Mouse (Mus musculus) embryonic facial prominence, embryonic 14.5 days (tissue): ENCODE data around the gene Rprd1b. TPM values are rescaled to one million over a fixed set of nuclear protein-coding genes. Genes with fewer than 3 reads are reported as not detected.

Experiments used
- ATAC-seq: fragments of 200-750 bp; cut with Nextera tagmentation; 2 replicates; pipeline ENCODE4 v1.8.0; 2017; ENCODE audit warnings: low read depth, moderate number of reproducible peaks, moderate TSS enrichment
- DNase-seq: peaks from one replicate; pipeline ENCODE4 v3.0.0-alpha.2; 2015; ENCODE audit warnings: low spot score
- H3K27ac ChIP-seq: fragments of 300-500 bp; sonication (generic); replicated peaks from 2 replicates; pipeline ENCODE4 v1.5.1; 2014; ENCODE audit warnings: low read depth, mild to moderate bottlenecking, low read length, moderate library complexity
- H3K27me3 ChIP-seq: fragments of 300-500 bp; sonication (generic); replicated peaks from 2 replicates; pipeline ENCODE4 v1.6.1; 2014; ENCODE audit warnings: low read length; ENCODE audit not compliant: control insufficient read depth, insufficient read depth
- H3K36me3 ChIP-seq: fragments of 300-500 bp; sonication (generic); 2 replicates; pipeline ENCODE4 v1.6.1; 2014; ENCODE audit warnings: low read length, mixed read lengths; ENCODE audit not compliant: control insufficient read depth, insufficient read depth
- H3K4me1 ChIP-seq: fragments of 300-500 bp; sonication (generic); 2 replicates; pipeline ENCODE4 v1.6.1; 2014; ENCODE audit warnings: antibody characterized with exemption, low read length; ENCODE audit not compliant: control insufficient read depth, insufficient read depth
- H3K4me2 ChIP-seq: fragments of 300-500 bp; sonication (generic); 2 replicates; pipeline ENCODE4 v1.6.1; 2014; ENCODE audit warnings: low read depth, mild to moderate bottlenecking, low read length, moderate library complexity, mixed read lengths
- H3K4me3 ChIP-seq: fragments of 300-500 bp; sonication (generic); 2 replicates; pipeline ENCODE4 v1.5.1; 2014; ENCODE audit warnings: low read depth, mild to moderate bottlenecking, low read length
- H3K9ac ChIP-seq: fragments of 300-500 bp; sonication (generic); 2 replicates; pipeline ENCODE4 v1.6.1; 2014; ENCODE audit warnings: low read depth, mild to moderate bottlenecking, low read length, moderate library complexity, mixed read lengths
- H3K9me3 ChIP-seq: fragments of 300-500 bp; sonication (generic); 2 replicates; pipeline ENCODE4 v1.6.1; 2016; ENCODE audit warnings: low read length; ENCODE audit not compliant: control insufficient read depth
- WGBS: fragments of 180-500 bp; shearing (Covaris S2); extraction: QIAGEN DNeasy Blood & Tissue Kit; methylation state at CpG from one replicate; pipeline ENCODE4 v1.1.7; 2014; 5-methylcytosine and 5-hydroxymethylcytosine counted together
- polyA plus RNA-seq: library from polyadenylated mRNA; unstranded; fragments of >200 nt; fragmentation: Nextera tagmentation; extraction: Ambion mirVana; gene quantifications from 2 replicates; pipeline ENCODE4 v1.2.1, GENCODE M21; 2014

Gene Rprd1b
- polyA plus RNA-seq, 1 experiment from 2014 or later, result 32.8 TPM

DNA sequence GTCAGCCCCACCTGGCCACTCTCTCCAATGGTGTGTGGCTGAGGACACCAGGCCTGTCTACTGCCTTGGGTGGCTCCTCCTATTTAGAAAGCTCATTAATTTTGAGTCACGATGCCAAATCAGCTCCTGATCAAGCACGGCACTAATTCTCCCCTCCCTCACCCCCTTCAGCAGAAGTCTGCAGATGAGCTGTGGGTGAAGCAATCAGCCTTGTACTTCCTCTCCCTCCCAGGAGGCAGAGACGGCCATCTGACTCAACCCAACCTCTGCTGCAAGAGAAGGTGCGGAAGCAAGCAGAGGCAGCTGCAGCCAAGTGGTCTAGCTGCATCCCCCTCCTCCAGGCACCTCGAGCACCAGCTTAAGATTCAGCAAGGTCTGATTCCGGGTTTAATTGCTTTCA, 37.3 kb upstream of the Rprd1b start:
- no peaks in the 10 kb centered on the region for H3K4me1 ChIP-seq
- no peak for ATAC-seq
- H3K36me3 ChIP-seq, result peaks cover 53% of the 10 kb centered on the region
- no peak overlapping the region for H3K4me3 ChIP-seq
- no peaks in the 10 kb centered on the region for H3K27me3 ChIP-seq
- WGBS, result 77% methylated on average over 6 of the region's 6 CpGs
- H3K9ac ChIP-seq, result no peak overlapping the region
- no peak overlapping the region for H3K4me2 ChIP-seq
- DNase-seq, result no peak
- no peak overlapping the region for H3K27ac ChIP-seq
- no peaks in the 10 kb centered on the region for H3K9me3 ChIP-seq

DNA sequence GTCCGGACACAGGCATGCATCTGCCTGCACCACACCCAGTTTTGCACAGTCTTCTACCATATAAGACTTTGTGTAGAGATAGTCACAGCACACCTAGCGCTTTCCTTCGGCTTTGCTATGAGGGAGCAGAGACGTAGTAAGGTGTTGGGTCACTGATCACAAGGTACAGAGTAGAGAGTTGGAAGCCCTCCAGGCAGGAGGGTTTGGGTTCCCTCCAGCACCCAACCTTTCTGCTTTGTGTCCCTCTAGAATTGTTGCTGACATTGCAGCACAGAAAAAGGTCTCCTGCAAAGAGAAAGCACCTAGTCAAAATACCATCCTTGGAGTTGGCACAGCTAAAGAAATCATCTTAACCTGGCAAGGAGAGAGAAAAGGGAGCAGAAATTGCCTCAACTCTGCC, 35.8 kb upstream of the Rprd1b start:
- H3K9ac ChIP-seq, result no peak overlapping the region
- 90% methylated on average over 4 of the region's 4 CpGs for WGBS
- H3K4me2 ChIP-seq, result no peak overlapping the region
- no peak overlapping the region for H3K27ac ChIP-seq
- no peak overlapping the region for H3K4me3 ChIP-seq
- no peaks in the 10 kb centered on the region for H3K9me3 ChIP-seq
- no peaks in the 10 kb centered on the region for H3K27me3 ChIP-seq
- H3K4me1 ChIP-seq, result no peaks in the 10 kb centered on the region
- ATAC-seq (no peak), DNase-seq (no peak)
- peaks cover 57% of the 10 kb centered on the region for H3K36me3 ChIP-seq

DNA sequence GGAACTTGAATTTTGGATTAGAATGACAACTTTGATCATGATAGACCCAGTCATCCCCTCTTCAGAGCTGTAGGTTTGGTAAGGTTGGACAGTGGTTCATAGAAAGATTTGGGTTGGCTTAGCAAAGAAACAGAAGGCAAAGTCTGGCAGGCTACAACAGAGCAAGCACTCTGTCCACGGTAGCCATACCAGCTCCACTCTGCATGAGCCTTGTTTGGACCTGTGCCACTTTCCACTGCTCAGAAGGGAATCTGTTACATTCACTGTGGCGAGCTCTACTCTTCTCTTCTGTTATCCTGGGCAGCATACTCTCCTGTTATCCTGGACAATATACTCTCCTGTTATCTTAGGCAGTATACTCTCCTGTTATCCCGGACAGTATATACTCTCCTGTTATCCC, 29.5 kb upstream of the Rprd1b start:
- Histone ChIP-seq H3K4me3 (no peak overlapping the region), H3K36me3 (peaks cover 25% of the 10 kb centered on the region), H3K4me2 (no peak overlapping the region), H3K4me1 (no peaks in the 10 kb centered on the region), H3K9ac (no peak overlapping the region), H3K9me3 (no peaks in the 10 kb centered on the region), H3K27ac (no peak overlapping the region), H3K27me3 (no peaks in the 10 kb centered on the region)
- DNase-seq (no peak), ATAC-seq (no peak)
- WGBS, result 81% methylated on average over 3 of the region's 3 CpGs

- Histone ChIP-seq H3K27ac (no peak overlapping the region), H3K27me3 (no peaks in the 10 kb centered on the region), H3K36me3 (peaks cover 41% of the 10 kb centered on the region), H3K4me3 (no peak overlapping the region), H3K9me3 (no peaks in the 10 kb centered on the region), H3K9ac (no peak overlapping the region), H3K4me2 (no peak overlapping the region), H3K4me1 (no peaks in the 10 kb centered on the region)
- ATAC-seq, result no peak
- WGBS, result 71% methylated on average over 6 of the region's 6 CpGs
- DNase-seq, result no peak
These were observed 23.7 kb upstream of the Rprd1b start for GRCm38 (mm10) chr2:158004620-158005019.

DNA sequence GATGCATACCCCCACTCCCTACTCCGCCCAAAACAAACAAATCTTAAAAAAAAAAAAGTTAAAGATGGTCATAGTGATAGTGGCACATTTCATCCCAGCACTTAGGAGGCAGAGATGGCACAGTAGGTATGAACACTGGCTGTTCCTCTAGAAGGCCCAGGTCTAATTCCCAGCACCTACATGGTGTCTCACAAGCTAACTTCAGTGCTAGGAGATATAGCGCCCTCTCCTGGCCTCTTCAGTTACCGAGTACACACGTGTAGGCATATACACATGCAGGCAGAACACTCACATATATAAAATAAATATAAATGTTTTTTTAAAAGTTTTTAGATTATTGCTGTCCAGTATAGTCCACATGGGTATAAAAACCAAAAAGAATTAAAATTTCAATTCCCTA, 22.7 kb upstream of the Rprd1b start:
- Histone ChIP-seq H3K9ac (no peak overlapping the region), H3K4me1 (no peaks in the 10 kb centered on the region), H3K27ac (no peak overlapping the region), H3K36me3 (peaks cover 41% of the 10 kb centered on the region), H3K9me3 (no peaks in the 10 kb centered on the region), H3K4me2 (no peak overlapping the region), H3K4me3 (no peak overlapping the region), H3K27me3 (no peaks in the 10 kb centered on the region)
- no peak for DNase-seq
- ATAC-seq, result no peak
- 94% methylated on average over 4 of the region's 4 CpGs for WGBS

GRCm38 (mm10) chr2:158009373-158009772, 18.9 kb upstream of the Rprd1b start:
- Histone ChIP-seq H3K4me2 (no peak overlapping the region), H3K4me1 (no peaks in the 10 kb centered on the region), H3K9ac (no peak overlapping the region), H3K9me3 (no peaks in the 10 kb centered on the region), H3K27me3 (no peaks in the 10 kb centered on the region), H3K36me3 (peaks cover 37% of the 10 kb centered on the region), H3K27ac (no peak overlapping the region), H3K4me3 (no peak overlapping the region)
- DNase-seq, result no peak
- ATAC-seq, result no peak
- 96% methylated on average over 7 of the region's 7 CpGs for WGBS

GRCm38 (mm10) chr2:158012608-158013007, 15.7 kb upstream of the Rprd1b start:
- Histone ChIP-seq H3K4me2 (no peak overlapping the region), H3K36me3 (peaks cover 15% of the 10 kb centered on the region), H3K27me3 (no peaks in the 10 kb centered on the region), H3K27ac (no peak overlapping the region), H3K9ac (no peak overlapping the region), H3K9me3 (no peaks in the 10 kb centered on the region), H3K4me1 (no peaks in the 10 kb centered on the region), H3K4me3 (no peak overlapping the region)
- 92% methylated on average over 3 of the region's 3 CpGs for WGBS
- no peak for ATAC-seq
- DNase-seq, result no peak

GRCm38 (mm10) chr2:158017330-158017729, 11.0 kb upstream of the Rprd1b start:
- H3K4me3 ChIP-seq, result no peak overlapping the region
- no peaks in the 10 kb centered on the region for H3K9me3 ChIP-seq
- H3K27ac ChIP-seq, result no peak overlapping the region
- no peaks in the 10 kb centered on the region for H3K36me3 ChIP-seq
- no peak overlapping the region for H3K9ac ChIP-seq
- no peaks in the 10 kb centered on the region for H3K27me3 ChIP-seq
- H3K4me2 ChIP-seq, result no peak overlapping the region
- ATAC-seq, result no peak
- WGBS, result 93% methylated on average over 4 of the region's 4 CpGs
- no peaks in the 10 kb centered on the region for H3K4me1 ChIP-seq
- DNase-seq, result no peak

- Histone ChIP-seq H3K36me3 (0 out of 2 replicates have a peak, but pooled peaks cover 8% of the 10 kb centered on the region), H3K27ac (peak overlapping the region; percentile 94), H3K9ac (peak overlapping the region; percentile 93), H3K4me2 (peak overlapping the region; percentile 81), H3K27me3 (no peaks in the 10 kb centered on the region), H3K9me3 (no peaks in the 10 kb centered on the region), H3K4me3 (peak overlapping the region; percentile 95), H3K4me1 (peaks cover 18% of the 10 kb centered on the region)
- 2% methylated on average over 16 of the region's 16 CpGs for WGBS
- ATAC-seq (no peak), DNase-seq (no peak)
These were observed 393 bp upstream of the Rprd1b start for GRCm38 (mm10) chr2:158027855-158028353.
